Mouse (Mus musculus) forebrain, embryonic 10.5 days (tissue): ENCODE data around the gene U2af2. TPM values are rescaled to one million over a fixed set of nuclear protein-coding genes. Genes with fewer than 3 reads are reported as not detected.

Source experiments
- DNase-seq: peaks from one replicate; pipeline ENCODE4 v3.0.0-alpha.2; 2017; ENCODE audit warnings: low spot score; ENCODE audit errors: extremely low spot score
- H3K27ac ChIP-seq: fragments of 300-500 bp; sonication (generic); 2 replicates; pipeline ENCODE4 v1.5.1; 2016; ENCODE audit warnings: mild to moderate bottlenecking
- H3K27me3 ChIP-seq: fragments of 300-500 bp; sonication (generic); 2 replicates; pipeline ENCODE4 v1.6.1; 2016; ENCODE audit warnings: mild to moderate bottlenecking; ENCODE audit not compliant: poor library complexity, severe bottlenecking
- H3K36me3 ChIP-seq: fragments of 300-500 bp; sonication (generic); replicated peaks from 2 replicates; pipeline ENCODE4 v1.6.1; 2016; ENCODE audit warnings: mild to moderate bottlenecking, moderate library complexity
- H3K4me1 ChIP-seq: fragments of 300-500 bp; sonication (generic); 2 replicates; pipeline ENCODE4 v1.6.1; 2016
- H3K4me3 ChIP-seq: fragments of 300-500 bp; sonication (generic); 2 replicates; pipeline ENCODE4 v1.5.1; 2016; ENCODE audit warnings: mild to moderate bottlenecking, moderate library complexity
- H3K9me3 ChIP-seq: fragments of 300-500 bp; sonication (generic); 2 replicates; pipeline ENCODE4 v1.6.1; 2016; ENCODE audit warnings: mild to moderate bottlenecking, moderate library complexity
- WGBS: fragments of 180-500 bp; shearing (Covaris S2); methylation state at CpG from one replicate; pipeline ENCODE4 v1.1.7; 2016; 5-methylcytosine and 5-hydroxymethylcytosine counted together
- polyA plus RNA-seq: library from polyadenylated mRNA; unstranded; fragments of >200 nt; fragmentation: Nextera tagmentation; extraction: Ambion mirVana; gene quantifications from 2 replicates; pipeline ENCODE4 v1.2.1, GENCODE M21; 2016

The U2af2 gene
- polyA plus RNA-seq, 1 experiment from 2014 or later: 181 TPM

GRCm38 (mm10) chr7:5046112-5046511 is 15.8 kb upstream of the U2af2 start:
- Histone ChIP-seq H3K4me1 (peaks cover 8% of the 10 kb centered on the region), H3K9me3 (no peaks in the 10 kb centered on the region; the same call in 1 of the 2 replicates), H3K27ac (no peak overlapping the region), H3K4me3 (no peak overlapping the region), H3K27me3 (peaks cover 12% of the 10 kb centered on the region), H3K36me3 (peaks cover 6% of the 10 kb centered on the region)
- no peak for DNase-seq
- 73% methylated on average over 2 of the region's 2 CpGs for WGBS

- Histone ChIP-seq H3K4me1 (peaks cover 16% of the 10 kb centered on the region), H3K36me3 (no peaks in the 10 kb centered on the region), H3K9me3 (no peaks in the 10 kb centered on the region; the same call in 1 of the 2 replicates), H3K27me3 (peaks cover 20% of the 10 kb centered on the region), H3K27ac (0 out of 2 replicates have a peak overlapping the region, but pooled peaks have one; percentile 30), H3K4me3 (no peak overlapping the region)
- 35% methylated on average over 2 of the region's 2 CpGs for WGBS
- DNase-seq: no peak
Measured at GRCm38 (mm10) chr7:5047313-5047712, 14.6 kb upstream of the U2af2 start.

- H3K27ac ChIP-seq: peak within 1 kb of the TSS; percentile 88
Measured at GRCm38 (mm10) chr7:5051193-5052192, 10.4 kb upstream of the U2af2 start, which contains the start of gene Zfp580. TSS of gene Zfp580 (plus strand) at chr7:5051538.

GRCm38 (mm10) chr7:5052438-5052837 is 9.5 kb upstream of the U2af2 start:
- peaks cover 51% of the 10 kb centered on the region for H3K4me1 ChIP-seq
- H3K27ac ChIP-seq: peak overlapping the region; percentile 60; the same call in 1 of the 2 replicates
- no peaks in the 10 kb centered on the region; the same call in 1 of the 2 replicates for H3K9me3 ChIP-seq
- DNase-seq: no peak
- peaks cover 71% of the 10 kb centered on the region for H3K27me3 ChIP-seq
- no peaks in the 10 kb centered on the region for H3K36me3 ChIP-seq
- 4% methylated on average over 12 of the region's 12 CpGs for WGBS
- peak overlapping the region; percentile 67 for H3K4me3 ChIP-seq

More at GRCm38 (mm10) chr7:5051193-5052192, 10.4 kb upstream of the U2af2 start, which contains the start of gene Zfp580:
- Histone ChIP-seq H3K4me1 (peaks cover 42% of the 10 kb centered on the region), H3K9me3 (no peaks in the 10 kb centered on the region; the same call in 1 of the 2 replicates), H3K36me3 (no peaks in the 10 kb centered on the region), H3K27me3 (peaks cover 62% of the 10 kb centered on the region), H3K4me3 (peak within 1 kb of the TSS; percentile 67)
- 1% methylated on average over 65 of the region's 65 CpGs for WGBS
- peak; percentile 83 for DNase-seq

- H3K4me3 ChIP-seq: peak overlapping the region; percentile 67
- peaks cover 76% of the 10 kb centered on the region for H3K27me3 ChIP-seq
- H3K27ac ChIP-seq: peak overlapping the region; percentile 60; the same call in 1 of the 2 replicates
- H3K4me1 ChIP-seq: peaks cover 56% of the 10 kb centered on the region
- WGBS: 2% methylated on average over 45 of the region's 45 CpGs
- H3K9me3 ChIP-seq: no peaks in the 10 kb centered on the region; the same call in 1 of the 2 replicates
- DNase-seq: no peak
- no peaks in the 10 kb centered on the region for H3K36me3 ChIP-seq
Measured at GRCm38 (mm10) chr7:5052931-5053343, 9.0 kb upstream of the U2af2 start.

- peak; percentile 26 for DNase-seq
- Histone ChIP-seq H3K36me3 (no peaks in the 10 kb centered on the region), H3K27ac (0 out of 2 replicates have a peak overlapping the region, but pooled peaks have one; percentile 60), H3K4me3 (peak overlapping the region; percentile 67), H3K4me1 (peaks cover 57% of the 10 kb centered on the region), H3K27me3 (peaks cover 83% of the 10 kb centered on the region), H3K9me3 (no peaks in the 10 kb centered on the region; the same call in 1 of the 2 replicates)
- WGBS: 8% methylated on average over 32 of the region's 32 CpGs
Measured at GRCm38 (mm10) chr7:5053456-5054179, 8.3 kb upstream of the U2af2 start.

- H3K36me3 ChIP-seq: no peaks in the 10 kb centered on the region
- H3K9me3 ChIP-seq: no peaks in the 10 kb centered on the region
- H3K4me1 ChIP-seq: peaks cover 64% of the 10 kb centered on the region
- peaks cover 78% of the 10 kb centered on the region for H3K27me3 ChIP-seq
- peak overlapping the region; percentile 57 for H3K4me3 ChIP-seq
- 2% methylated on average over 40 of the region's 55 CpGs for WGBS
- peak; percentile 35 for DNase-seq
- peak overlapping the region; percentile 77 for H3K27ac ChIP-seq
Measured at GRCm38 (mm10) chr7:5056651-5057263, 5.2 kb upstream of the U2af2 start.

GRCm38 (mm10) chr7:5057381-5057780 is 4.6 kb upstream of the U2af2 start:
- Histone ChIP-seq H3K9me3 (no peaks in the 10 kb centered on the region), H3K36me3 (no peaks in the 10 kb centered on the region), H3K27ac (no peak overlapping the region), H3K27me3 (peaks cover 72% of the 10 kb centered on the region), H3K4me3 (peak overlapping the region; percentile 57), H3K4me1 (peaks cover 57% of the 10 kb centered on the region)
- DNase-seq: no peak
- 32% methylated on average over 8 of the region's 8 CpGs for WGBS

- peaks cover 53% of the 10 kb centered on the region for H3K4me1 ChIP-seq
- H3K36me3 ChIP-seq: no peaks in the 10 kb centered on the region
- WGBS: 28% methylated on average over 11 of the region's 11 CpGs
- no peak for DNase-seq
- peaks cover 68% of the 10 kb centered on the region for H3K27me3 ChIP-seq
- no peak overlapping the region for H3K27ac ChIP-seq
- H3K4me3 ChIP-seq: peak overlapping the region; percentile 19; the same call in 1 of the 2 replicates
- no peaks in the 10 kb centered on the region for H3K9me3 ChIP-seq
Measured at GRCm38 (mm10) chr7:5057804-5058203, 4.1 kb upstream of the U2af2 start.

- H3K4me3 ChIP-seq: no peak overlapping the region
- whole genome bisulfite sequencing: 94% methylated on average over 1 of the region's 1 CpGs
- H3K9me3 ChIP-seq: no peaks in the 10 kb centered on the region
- peaks cover 50% of the 10 kb centered on the region for H3K4me1 ChIP-seq
- no peak for DNase-seq
- peaks cover 59% of the 10 kb centered on the region for H3K27me3 ChIP-seq
- no peaks in the 10 kb centered on the region for H3K36me3 ChIP-seq
- H3K27ac ChIP-seq: no peak overlapping the region
Measured at GRCm38 (mm10) chr7:5058631-5059030, 3.3 kb upstream of the U2af2 start.

- no peak for DNase-seq
- 92% methylated on average over 12 of the region's 12 CpGs for WGBS
- Histone ChIP-seq H3K36me3 (peaks cover 4% of the 10 kb centered on the region), H3K9me3 (no peaks in the 10 kb centered on the region), H3K4me1 (peaks cover 50% of the 10 kb centered on the region), H3K4me3 (peak overlapping the region; percentile 67), H3K27ac (peak overlapping the region; percentile 97; the same call in 1 of the 2 replicates), H3K27me3 (peaks cover 51% of the 10 kb centered on the region)
Measured at GRCm38 (mm10) chr7:5059421-5059820, 2.5 kb upstream of the U2af2 start.

- H3K4me3 ChIP-seq: peak overlapping the region; percentile 67
- H3K4me1 ChIP-seq: peaks cover 54% of the 10 kb centered on the region
- no peaks in the 10 kb centered on the region for H3K9me3 ChIP-seq
- 3% methylated on average over 27 of the region's 27 CpGs for WGBS
- peak overlapping the region; percentile 97 for H3K27ac ChIP-seq
- peaks cover 43% of the 10 kb centered on the region for H3K27me3 ChIP-seq
- peaks cover 10% of the 10 kb centered on the region for H3K36me3 ChIP-seq
- peak; percentile 82 for DNase-seq
Measured at GRCm38 (mm10) chr7:5060239-5060731, 1.7 kb upstream of the U2af2 start.
